Mouse (Mus musculus) embryonic facial prominence, embryonic 15.5 days (tissue): Measurements from ENCODE around the gene Serpinb6b. TPM values are rescaled to one million over a fixed set of nuclear protein-coding genes. Genes with fewer than 3 reads are reported as not detected.
"Not testable (repeated sequence)": the region's sequence is repeated elsewhere in the genome, so short reads cannot be mapped to it uniquely, and the experiment has no call there.

Experiments
- ATAC-seq: fragments of 200-750 bp; cut with Nextera tagmentation; 2 replicates; pipeline ENCODE4 v1.8.0; 2017; ENCODE audit warnings: low read depth, moderate TSS enrichment; ENCODE audit not compliant: insufficient number of reproducible peaks, low FRiP score, low TSS enrichment
- H3K27ac ChIP-seq: fragments of 300-500 bp; sonication (generic); replicated peaks from 2 replicates; pipeline ENCODE4 v1.5.1; 2015; ENCODE audit warnings: mild to moderate bottlenecking, inconsistent platforms
- H3K27me3 ChIP-seq: fragments of 300-500 bp; sonication (generic); 2 replicates; pipeline ENCODE4 v1.6.1; 2015; ENCODE audit warnings: inconsistent platforms
- H3K36me3 ChIP-seq: fragments of 300-500 bp; sonication (generic); 2 replicates; pipeline ENCODE4 v1.6.1; 2015; ENCODE audit warnings: mild to moderate bottlenecking, inconsistent platforms
- H3K4me1 ChIP-seq: fragments of 300-500 bp; sonication (generic); 2 replicates; pipeline ENCODE4 v1.6.1; 2015; ENCODE audit warnings: inconsistent platforms
- H3K4me2 ChIP-seq: fragments of 300-500 bp; sonication (generic); replicated peaks from 2 replicates; pipeline ENCODE4 v1.6.1; 2015; ENCODE audit warnings: mild to moderate bottlenecking, inconsistent platforms
- H3K4me3 ChIP-seq: fragments of 300-500 bp; sonication (generic); replicated peaks from 2 replicates; pipeline ENCODE4 v1.5.1; 2015; ENCODE audit warnings: mild to moderate bottlenecking, inconsistent platforms
- H3K9ac ChIP-seq: fragments of 300-500 bp; sonication (generic); 2 replicates; pipeline ENCODE4 v1.6.1; 2015; ENCODE audit warnings: inconsistent platforms
- H3K9me3 ChIP-seq: fragments of 300-500 bp; sonication (generic); replicated peaks from 2 replicates; pipeline ENCODE4 v1.6.1; 2016; ENCODE audit warnings: inconsistent platforms
- WGBS: fragments of 180-500 bp; shearing (Covaris S2); methylation state at CpG from one replicate; pipeline ENCODE4 v1.1.7; 2015; 5-methylcytosine and 5-hydroxymethylcytosine counted together
- polyA plus RNA-seq: library from polyadenylated mRNA; unstranded; fragments of >200 nt; fragmentation: Nextera tagmentation; extraction: Ambion mirVana; gene quantifications from 2 replicates; pipeline ENCODE4 v1.2.1, GENCODE M21; 2015

The Serpinb6b gene
- 2.3 and 2.5 TPM in 2 replicates for polyA plus RNA-seq

DNA sequence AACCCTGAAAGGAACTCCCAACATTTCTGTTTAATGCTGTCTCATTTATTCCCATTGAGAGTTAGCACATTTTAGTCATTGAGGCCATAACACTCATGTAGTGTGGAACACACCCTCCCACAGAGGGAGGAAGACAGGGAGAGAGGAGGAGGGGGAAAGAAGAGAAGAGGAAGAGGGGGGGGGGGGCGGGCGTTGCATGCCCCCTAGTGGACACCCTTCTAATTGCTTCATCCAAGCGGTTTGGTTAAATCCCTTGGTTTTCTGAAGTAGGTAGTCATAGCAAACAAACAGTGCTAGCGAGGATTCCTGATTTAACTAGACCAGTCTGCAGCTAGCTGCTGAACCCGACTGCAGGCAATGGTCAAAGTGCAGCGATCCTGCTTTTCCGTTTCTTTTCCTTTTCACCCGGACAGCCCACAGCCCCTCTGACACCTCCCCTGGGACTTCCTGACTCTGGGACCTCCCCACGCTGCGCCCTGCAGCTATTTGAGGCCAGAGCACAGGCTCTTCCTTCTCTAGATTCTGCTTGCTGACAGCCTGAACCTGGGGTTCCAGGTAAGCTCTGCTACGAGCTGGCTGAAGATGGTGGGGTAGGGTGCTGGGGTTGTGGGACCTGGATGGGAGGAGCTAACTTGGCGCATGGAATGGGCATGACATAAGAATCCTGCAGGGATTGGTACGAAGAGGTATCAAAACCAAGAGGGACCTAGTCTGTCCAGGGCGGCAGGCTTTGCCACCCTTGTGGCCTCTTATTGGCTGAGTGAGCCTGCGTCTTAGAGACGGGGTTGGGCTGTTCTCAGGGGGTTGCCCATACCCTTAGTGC lies at the start of gene Serpinb6b:
Serpinb6b (plus strand) TSS at position 221 of the 823 bp plus-strand sequence.
- Histone ChIP-seq H3K4me2 (peak within 1 kb of the TSS; percentile 51), H3K4me3 (peak within 1 kb of the TSS; percentile 37), H3K27ac (no peak within 1 kb of the TSS), H3K4me1 (peaks cover 5% of the 10 kb centered on the region), H3K27me3 (no peaks in the 10 kb centered on the region), H3K9me3 (no peaks in the 10 kb centered on the region; the same call in 1 of the 2 replicates), H3K36me3 (no peaks in the 10 kb centered on the region), H3K9ac (0 out of 2 replicates have a peak within 1 kb of the TSS, but pooled peaks have one; percentile 31)
- no peak for ATAC-seq
- WGBS: 28% methylated on average over 16 of the region's 16 CpGs

DNA sequence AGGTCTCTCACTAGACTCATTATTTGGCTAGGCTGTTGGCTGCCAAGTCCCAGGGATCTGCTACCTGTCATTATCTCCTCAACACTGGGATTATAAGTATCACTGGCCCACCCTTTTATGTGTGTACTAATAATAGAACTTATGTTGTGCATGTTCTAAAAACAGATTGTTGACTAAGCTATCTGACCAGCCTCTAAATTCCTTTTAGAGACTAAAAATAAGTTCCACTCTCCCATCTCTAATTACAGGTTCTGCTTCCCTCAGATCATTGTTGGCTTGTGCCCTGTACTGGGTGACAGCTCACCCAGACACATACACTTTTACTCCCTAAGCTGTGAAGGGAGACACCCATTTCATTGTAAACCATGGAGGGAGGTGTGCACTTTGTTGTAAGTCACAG lies 42.4 kb upstream of the Serpinb6b start:
- Histone ChIP-seq H3K27ac (no peak overlapping the region), H3K9ac (no peak overlapping the region), H3K4me1 (no peaks in the 10 kb centered on the region), H3K4me3 (no peak overlapping the region), H3K36me3 (no peaks in the 10 kb centered on the region), H3K4me2 (no peak overlapping the region), H3K27me3 (no peaks in the 10 kb centered on the region), H3K9me3 (no peaks in the 10 kb centered on the region)
- ATAC-seq: no peak

DNA sequence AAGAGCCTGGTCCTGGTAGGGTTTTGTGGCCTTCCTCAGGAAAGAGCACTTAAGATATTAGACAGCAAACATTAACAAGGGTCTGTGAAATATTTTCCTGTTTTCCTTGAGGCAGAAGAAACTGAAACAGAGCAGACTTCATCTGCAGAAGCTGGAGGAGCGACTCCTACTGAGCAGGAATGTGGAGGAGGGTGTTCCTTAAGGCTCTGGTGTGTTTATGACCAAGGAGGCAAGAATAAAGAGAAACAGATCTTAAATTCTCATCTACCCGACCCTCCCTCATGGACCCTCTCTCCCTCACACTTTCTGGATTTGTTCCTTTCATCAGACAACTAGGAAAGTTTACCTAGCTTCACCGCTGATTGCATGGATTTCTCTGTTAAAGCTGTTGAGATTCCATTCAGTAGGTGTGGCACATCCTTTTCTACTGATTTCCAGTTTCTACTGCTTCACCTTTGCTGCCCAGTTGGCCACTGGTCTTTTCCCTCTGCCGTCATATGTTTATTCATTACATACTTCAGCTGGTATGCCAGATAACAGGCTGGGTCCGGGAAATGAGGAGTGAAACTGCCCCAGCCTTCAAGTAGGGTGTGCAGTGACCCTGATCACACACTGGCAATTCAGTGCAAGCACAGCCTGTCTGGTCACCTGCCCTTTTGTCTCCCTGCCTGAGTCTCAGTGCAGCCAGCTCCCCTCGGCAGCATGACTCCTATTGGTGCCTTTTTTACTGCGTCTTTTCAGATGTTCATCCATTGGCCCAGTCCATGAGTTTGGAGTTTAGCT lies 40.2 kb upstream of the Serpinb6b start:
- 64% methylated on average over 7 of the region's 7 CpGs for WGBS
- Histone ChIP-seq H3K4me2 (no peak overlapping the region), H3K9ac (no peak overlapping the region), H3K36me3 (no peaks in the 10 kb centered on the region), H3K27ac (no peak overlapping the region), H3K4me1 (no peaks in the 10 kb centered on the region), H3K9me3 (no peaks in the 10 kb centered on the region), H3K4me3 (no peak overlapping the region), H3K27me3 (no peaks in the 10 kb centered on the region)
- no peak for ATAC-seq

DNA sequence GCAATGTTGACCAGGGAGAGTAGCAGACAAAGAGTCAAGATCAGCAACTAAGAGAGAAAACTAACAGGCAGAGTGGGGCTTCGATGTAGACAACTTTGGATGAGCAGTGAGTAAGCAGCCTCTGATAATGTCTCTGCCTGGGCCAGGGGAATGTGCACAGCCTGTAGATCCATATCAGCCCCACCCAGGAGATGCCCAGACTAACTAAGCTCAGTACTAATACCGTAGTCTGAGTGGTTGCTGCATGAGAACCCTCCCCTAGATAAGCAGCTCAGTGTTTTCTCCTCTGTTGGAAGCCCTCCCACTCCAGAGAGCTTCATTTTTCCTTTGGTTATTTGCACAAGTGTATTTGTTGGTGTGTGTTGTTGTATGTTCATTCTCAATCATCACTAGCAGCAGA lies 38.3 kb upstream of the Serpinb6b start:
- no peaks in the 10 kb centered on the region for H3K27me3 ChIP-seq
- 80% methylated on average over 2 of the region's 2 CpGs for WGBS
- H3K36me3 ChIP-seq: no peaks in the 10 kb centered on the region
- H3K4me2 ChIP-seq: no peak overlapping the region
- no peak overlapping the region for H3K9ac ChIP-seq
- no peak overlapping the region for H3K4me3 ChIP-seq
- no peak for ATAC-seq
- H3K9me3 ChIP-seq: no peaks in the 10 kb centered on the region
- no peak overlapping the region for H3K27ac ChIP-seq
- no peaks in the 10 kb centered on the region for H3K4me1 ChIP-seq

DNA sequence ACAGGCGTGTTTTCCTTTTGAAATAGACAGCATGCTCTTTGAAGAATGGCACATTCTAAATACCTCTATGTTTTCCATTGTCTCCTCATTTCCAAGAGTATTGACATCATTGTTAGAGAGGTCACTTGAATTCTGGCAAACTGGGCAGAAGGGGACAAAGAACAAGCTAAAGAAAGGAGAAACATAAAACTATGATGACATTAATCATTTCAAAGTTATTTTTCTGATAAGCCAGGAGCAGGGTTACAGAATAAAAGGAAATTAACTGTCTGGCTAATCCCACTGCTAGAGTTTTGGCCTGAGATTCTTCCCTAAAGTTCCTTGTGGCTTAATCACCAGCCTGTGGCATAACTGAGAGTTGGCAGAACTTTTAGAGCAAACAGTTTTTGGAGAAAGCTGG lies 37.8 kb upstream of the Serpinb6b start:
- Histone ChIP-seq H3K27ac (no peak overlapping the region), H3K27me3 (no peaks in the 10 kb centered on the region), H3K9me3 (no peaks in the 10 kb centered on the region), H3K4me3 (no peak overlapping the region), H3K4me1 (no peaks in the 10 kb centered on the region), H3K4me2 (no peak overlapping the region), H3K36me3 (no peaks in the 10 kb centered on the region), H3K9ac (no peak overlapping the region)
- 60% methylated on average over 1 of the region's 1 CpGs for WGBS
- ATAC-seq: no peak

DNA sequence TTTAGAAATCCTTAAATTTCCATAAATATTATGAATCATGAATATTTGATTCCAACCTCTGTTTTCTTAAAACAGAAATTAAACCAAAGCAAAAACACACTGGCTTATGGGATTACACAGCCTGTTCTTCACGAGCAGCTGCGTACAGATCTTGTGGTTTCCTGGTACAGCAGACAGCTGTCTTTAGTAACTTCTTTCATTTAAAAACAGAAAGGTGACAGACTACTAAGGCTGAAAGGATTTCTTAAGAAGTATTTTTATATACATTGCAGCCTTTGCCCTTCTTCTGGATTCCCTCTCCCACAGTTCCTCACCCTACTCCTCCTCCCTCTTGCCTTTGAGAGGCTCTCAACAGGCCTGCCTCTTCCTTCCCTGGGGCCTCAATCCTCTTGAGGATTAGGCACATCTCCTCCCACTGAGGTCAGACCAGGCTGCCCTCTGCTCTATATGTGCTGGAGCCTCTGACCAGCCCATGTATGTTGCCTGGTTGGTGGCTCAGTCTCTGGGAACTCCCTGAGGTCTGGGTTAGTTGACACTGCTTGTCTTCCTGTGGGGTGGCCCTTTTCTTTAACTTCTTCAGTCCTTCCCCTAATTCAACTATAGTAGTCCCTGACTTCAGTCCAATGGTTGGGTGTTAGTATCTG lies 35.8 kb upstream of the Serpinb6b start:
- Histone ChIP-seq H3K4me2 (no peak overlapping the region), H3K4me1 (no peaks in the 10 kb centered on the region), H3K36me3 (no peaks in the 10 kb centered on the region), H3K4me3 (no peak overlapping the region), H3K27me3 (no peaks in the 10 kb centered on the region), H3K9me3 (no peaks in the 10 kb centered on the region), H3K9ac (no peak overlapping the region), H3K27ac (no peak overlapping the region)
- 48% methylated on average over 2 of the region's 2 CpGs for WGBS
- ATAC-seq: no peak

DNA sequence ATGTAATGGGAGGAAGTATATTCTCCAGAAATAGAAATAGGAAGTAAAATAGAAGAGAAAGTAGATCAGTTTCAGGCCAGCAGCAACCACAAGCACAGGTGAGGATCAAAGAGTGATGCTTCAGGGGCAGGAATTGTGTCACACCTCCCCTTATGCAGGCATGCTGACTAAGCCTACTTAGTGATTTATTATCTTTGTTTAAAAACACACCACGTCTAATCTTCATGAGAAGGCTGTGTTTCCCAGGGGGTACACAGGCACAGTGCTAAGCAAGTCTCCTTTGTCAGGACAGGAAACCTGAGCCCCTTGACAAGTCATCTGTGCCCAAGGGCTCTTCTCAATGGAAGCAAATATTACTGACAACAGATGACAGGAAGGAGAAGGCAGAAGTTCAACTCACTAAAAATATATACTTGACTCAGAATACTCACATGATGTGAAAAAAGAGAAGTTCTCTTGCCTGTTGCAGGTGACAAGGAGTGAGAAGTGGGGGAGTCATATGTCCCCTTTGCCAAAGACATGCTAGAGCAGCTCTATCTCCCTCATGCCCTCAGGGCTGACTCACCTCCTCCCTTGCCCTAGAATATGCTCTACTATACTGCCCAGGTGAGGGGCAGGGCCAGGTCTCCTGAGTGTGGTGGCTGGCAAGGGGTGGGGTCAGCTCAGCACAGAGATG lies 30.2 kb upstream of the Serpinb6b start:
- Histone ChIP-seq H3K9ac (no peak overlapping the region), H3K36me3 (no peaks in the 10 kb centered on the region), H3K4me1 (no peaks in the 10 kb centered on the region), H3K4me2 (no peak overlapping the region), H3K27ac (no peak overlapping the region), H3K9me3 (no peaks in the 10 kb centered on the region), H3K27me3 (no peaks in the 10 kb centered on the region), H3K4me3 (no peak overlapping the region)
- no peak for ATAC-seq
- 29% methylated on average over 1 of the region's 1 CpGs for WGBS

DNA sequence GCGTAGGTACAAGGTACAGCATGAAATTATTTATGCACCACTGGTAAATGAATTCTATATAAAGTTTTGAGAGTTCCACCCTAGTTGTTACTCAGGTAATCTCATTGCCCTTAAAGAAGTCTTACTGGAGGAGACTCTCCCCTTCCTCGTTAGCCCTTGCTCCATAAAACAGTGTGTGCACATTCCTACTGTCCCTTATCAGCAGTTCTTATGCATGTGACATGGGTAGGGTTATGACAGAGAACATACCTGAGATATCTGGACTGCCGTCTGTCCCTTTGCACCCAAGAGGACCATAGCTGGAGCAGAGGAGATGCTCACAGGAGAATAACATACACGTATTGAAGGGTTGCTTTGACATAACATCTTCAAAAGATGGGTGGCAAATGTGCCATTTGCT lies 26.7 kb upstream of the Serpinb6b start:
- H3K27me3 ChIP-seq, H3K4me2 ChIP-seq, H3K4me1 ChIP-seq, ATAC-seq, H3K9me3 ChIP-seq, H3K4me3 ChIP-seq, H3K36me3 ChIP-seq, H3K9ac ChIP-seq, H3K27ac ChIP-seq: not testable (repeated sequence)
- WGBS: 75% methylated on average over 4 of the region's 4 CpGs

DNA sequence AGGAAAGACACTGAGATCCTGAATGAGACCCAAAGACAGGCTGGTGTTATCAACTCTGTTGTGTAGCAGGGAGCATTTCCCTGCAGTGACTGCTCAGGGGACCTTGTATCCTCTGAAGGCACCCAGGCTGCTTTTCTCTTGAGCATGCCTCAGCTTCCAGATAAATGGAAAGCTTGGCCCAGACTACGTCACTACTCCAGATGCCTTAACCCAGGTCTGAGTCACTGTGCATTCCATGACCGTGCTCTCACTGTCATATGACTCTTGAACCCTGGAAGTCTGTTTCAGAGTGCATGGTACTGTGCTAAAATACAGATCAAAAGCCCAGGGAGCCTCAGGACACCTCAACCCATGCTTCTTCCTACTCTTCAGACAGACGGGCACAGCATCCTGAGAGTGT lies 25.8 kb upstream of the Serpinb6b start:
- ATAC-seq: not testable (repeated sequence)

DNA sequence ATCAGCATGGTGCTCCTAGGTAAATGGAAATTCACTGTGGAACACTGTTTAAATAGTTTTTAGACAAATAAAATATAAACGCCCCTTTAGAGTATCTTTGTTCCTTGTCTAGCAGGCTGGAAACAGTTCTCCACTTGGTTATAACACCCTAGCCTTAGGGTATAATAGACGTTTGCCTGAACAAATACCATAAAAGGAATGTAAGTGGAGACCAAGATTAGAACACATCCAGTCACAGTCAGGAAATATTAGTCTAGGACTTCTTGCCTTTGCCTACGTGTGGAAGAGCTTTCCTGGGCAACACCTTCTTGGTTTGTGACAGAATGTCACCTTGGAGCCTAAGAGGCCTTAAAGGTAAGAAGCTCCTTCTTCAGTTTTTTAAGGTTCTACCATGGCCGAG lies 8.5 kb upstream of the Serpinb6b start:
- ATAC-seq: no peak
- Histone ChIP-seq H3K4me3 (no peak overlapping the region), H3K9me3 (no peaks in the 10 kb centered on the region), H3K9ac (no peak overlapping the region), H3K36me3 (no peaks in the 10 kb centered on the region), H3K27me3 (no peaks in the 10 kb centered on the region), H3K27ac (no peak overlapping the region), H3K4me1 (no peaks in the 10 kb centered on the region), H3K4me2 (no peak overlapping the region)
- WGBS: 47% methylated on average over 4 of the region's 4 CpGs

More for the DNA sequence above, 25.8 kb upstream of the Serpinb6b start:
- not testable (repeated sequence) for H3K27ac ChIP-seq, H3K4me1 ChIP-seq, H3K9ac ChIP-seq, H3K9me3 ChIP-seq, H3K27me3 ChIP-seq, H3K4me2 ChIP-seq, H3K4me3 ChIP-seq, H3K36me3 ChIP-seq
- 66% methylated on average over 3 of the region's 3 CpGs for WGBS

DNA sequence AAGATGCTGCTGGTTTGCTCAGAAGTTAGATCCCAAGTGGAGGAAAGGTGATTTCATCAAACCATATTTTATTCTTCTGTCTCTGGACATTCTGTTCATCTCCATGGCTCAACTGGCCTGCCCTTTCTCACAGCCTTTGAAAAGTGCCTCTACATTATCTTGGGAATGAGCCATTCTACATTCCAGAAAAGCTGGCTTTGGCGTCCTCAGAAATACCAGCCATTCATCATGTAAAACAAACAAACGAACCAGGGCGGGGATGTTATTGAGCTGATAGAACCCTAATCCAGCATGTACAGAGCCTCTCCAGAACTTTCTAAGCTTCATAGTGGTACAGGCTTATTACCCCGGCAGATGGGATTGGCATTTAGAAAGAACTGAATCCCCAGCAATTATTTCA lies 7.1 kb upstream of the Serpinb6b start:
- H3K36me3 ChIP-seq: no peaks in the 10 kb centered on the region
- no peak overlapping the region for H3K9ac ChIP-seq
- H3K4me3 ChIP-seq: no peak overlapping the region
- H3K27me3 ChIP-seq: no peaks in the 10 kb centered on the region
- H3K9me3 ChIP-seq: no peaks in the 10 kb centered on the region
- no peak overlapping the region for H3K27ac ChIP-seq
- no peaks in the 10 kb centered on the region for H3K4me1 ChIP-seq
- no peak overlapping the region for H3K4me2 ChIP-seq
- WGBS: 76% methylated on average over 4 of the region's 4 CpGs
- no peak for ATAC-seq
